In genomic region chr14:23729377-23729776, GRCm38 (mm10) we compare ENCODE assay signal across 11 mouse cellular contexts.
DNase-seq lines count a peak whose midpoint lies in the region; ATAC-seq and TF ChIP-seq lines count a peak whose summit lies in the region.
"Had no signal": no experiment of that assay in that cellular context is flagged by ENCODE, and none has a peak within 500 bp of the region (broad histone marks: within the 10 kb centered on the region; RNA-seq: fewer than 3 reads in every experiment).

No protein-coding gene starts in this region.

- TF ChIP-seq CTCF in midbrain, postnatal 0 days (IDR thresholded peaks at IDR 0.05), result no peak

- WGBS in hindbrain, embryonic 10.5 days, result 65% methylated on average over 2 of the region's 2 CpGs
- WGBS in hindbrain, embryonic 16.5 days, result 59% methylated on average over 2 of the region's 2 CpGs
- WGBS in midbrain, postnatal 0 days, result 62% methylated on average over 2 of the region's 2 CpGs

- intact Hi-C loops in left cerebral cortex, postnatal 25 days (cut with DNase I), result no loop called here

- H3K4me2 ChIP-seq in hindbrain, embryonic 16.5 days (ENCODE audit: low read length), result no peak overlapping the region
- H3K4me2 ChIP-seq in midbrain, postnatal 0 days (ENCODE audit: low read depth, low read length, poor library complexity, severe bottlenecking), result no peak overlapping the region

- H3K9me3 ChIP-seq in hindbrain, embryonic 10.5 days, result no peaks in the 10 kb centered on the region
- H3K9me3 ChIP-seq in hindbrain, embryonic 16.5 days (ENCODE audit: control insufficient read depth, low read length), result no peaks in the 10 kb centered on the region
- no peaks in the 10 kb centered on the region for H3K9me3 ChIP-seq in midbrain, postnatal 0 days (ENCODE audit: low read length)

- H3K4me1 ChIP-seq in hindbrain, embryonic 10.5 days (replicated peaks), result no peaks in the 10 kb centered on the region
- no peaks in the 10 kb centered on the region for H3K4me1 ChIP-seq in hindbrain, embryonic 16.5 days (ENCODE audit: control insufficient read depth, insufficient read depth, low read depth, low read length)
- H3K4me1 ChIP-seq in midbrain, postnatal 0 days (ENCODE audit: insufficient read depth, low read length), result no peaks in the 10 kb centered on the region

- H3K36me3 ChIP-seq in hindbrain, embryonic 10.5 days, result no peaks in the 10 kb centered on the region
- no peaks in the 10 kb centered on the region for H3K36me3 ChIP-seq in hindbrain, embryonic 16.5 days (ENCODE audit: control insufficient read depth, insufficient read depth, low read length)
- no peaks in the 10 kb centered on the region for H3K36me3 ChIP-seq in midbrain, postnatal 0 days (ENCODE audit: insufficient read depth, low read length)

- peak; percentile 20 for DNase-seq in hindbrain, embryonic 10.5 days (ENCODE audit: low spot score)
- DNase-seq in 3T3-L1 (ENCODE audit: low read depth, low spot score) (peak; percentile 34), ZHBTc4 (ENCODE audit: low read depth, low spot score) (peak; percentile 31)
- DNase-seq in hindlimb bud, embryonic 11.5 days (ENCODE audit: extremely low spot score, low read depth, low spot score), result peak; percentile 47
- no peak for DNase-seq in left cerebral cortex, postnatal 25 days (ENCODE audit: low spot score in 2 of 2)
- no peak for DNase-seq in ovary, postnatal 14 days (ENCODE audit: low spot score)
- no peak for DNase-seq in midbrain, postnatal 0 days (ENCODE audit: low spot score)
- DNase-seq: cerebellum, postnatal 25 days had no signal

- H3K27ac ChIP-seq in hindbrain, embryonic 10.5 days, result no peak overlapping the region
- H3K27ac ChIP-seq in hindbrain, embryonic 16.5 days (ENCODE audit: low read depth, low read length), result no peak overlapping the region
- no peak overlapping the region for H3K27ac ChIP-seq in midbrain, postnatal 0 days (ENCODE audit: low read depth, low read length)
- H3K27ac ChIP-seq: liver, embryonic 14.5 days had no signal

- H3K27me3 ChIP-seq in hindbrain, embryonic 10.5 days (ENCODE audit: insufficient read depth, poor library complexity, severe bottlenecking), result no peaks in the 10 kb centered on the region
- H3K27me3 ChIP-seq in hindbrain, embryonic 16.5 days (replicated peaks; ENCODE audit: control insufficient read depth, insufficient read depth, low read length), result no peaks in the 10 kb centered on the region
- no peaks in the 10 kb centered on the region for H3K27me3 ChIP-seq in midbrain, postnatal 0 days (ENCODE audit: insufficient read depth, low read length)

- ATAC-seq in hindbrain, embryonic 16.5 days, result no peak
- ATAC-seq in midbrain, postnatal 0 days (ENCODE audit: low FRiP score), result no peak
- ATAC-seq: intestine, embryonic 16.5 days had no signal

- no peak overlapping the region for H3K4me3 ChIP-seq in hindbrain, embryonic 10.5 days
- H3K4me3 ChIP-seq in hindbrain, embryonic 16.5 days (ENCODE audit: low read length), result no peak overlapping the region
- no peak overlapping the region for H3K4me3 ChIP-seq in midbrain, postnatal 0 days (ENCODE audit: low read depth, low read length)

- H3K9ac ChIP-seq in hindbrain, embryonic 16.5 days (ENCODE audit: low read depth, low read length), result no peak overlapping the region
- H3K9ac ChIP-seq in midbrain, postnatal 0 days (replicated peaks; ENCODE audit: low read length, poor library complexity, severe bottlenecking), result no peak overlapping the region
- H3K9ac ChIP-seq: liver, embryonic 14.5 days had no signal

Comparison
In these comparisons a context has a peak if more than half of its experiments do, and no peak if none do; other contexts are left out.
1. DNase-seq: peak in hindbrain, embryonic 10.5 days (single experiment), 3T3-L1 (single experiment), ZHBTc4 (single experiment) and hindlimb bud, embryonic 11.5 days (single experiment); none in left cerebral cortex, postnatal 25 days (0 of 2), ovary, postnatal 14 days (single experiment) and midbrain, postnatal 0 days (single experiment).